Mouse (Mus musculus): ENCODE data around the gene Nos1ap. TPM values are rescaled to one million over a fixed set of nuclear protein-coding genes. Genes with fewer than 3 reads are reported as not detected.

Nos1ap gene
- polyA plus RNA-seq, 1 experiment from 2014 or later: 6.3 TPM

GRCm38 (mm10) chr1:170498645-170499044, 91.0 kb downstream of the Nos1ap start:
- Histone ChIP-seq H3K9me3 (replicated peaks; ENCODE audit: control insufficient read depth, low read length) (no peaks in the 10 kb centered on the region), H3K9ac (ENCODE audit: low read depth, low read length) (no peak overlapping the region), H3K4me2 (ENCODE audit: low read depth, low read length) (no peak overlapping the region), H3K36me3 (ENCODE audit: control insufficient read depth, insufficient read depth) (no peaks in the 10 kb centered on the region), H3K4me3 (ENCODE audit: low read depth, low read length) (no peak overlapping the region), H3K27me3 (ENCODE audit: control insufficient read depth, insufficient read depth, low read depth, low read length) (no peaks in the 10 kb centered on the region), H3K4me1 (ENCODE audit: control insufficient read depth, low read depth, low read length) (peaks cover 2% of the 10 kb centered on the region; the same call in 1 of the 2 replicates), H3K27ac (ENCODE audit: low read length) (no peak overlapping the region)
- ATAC-seq (ENCODE audit: low read depth): no peak
- 58% methylated on average over 4 of the region's 4 CpGs for WGBS (ENCODE audit: insufficient replicate concordance)

GRCm38 (mm10) chr1:170496221-170496620, 93.4 kb downstream of the Nos1ap start:
- Histone ChIP-seq H3K4me3 (ENCODE audit: low read depth, low read length) (no peak overlapping the region), H3K4me1 (ENCODE audit: control insufficient read depth, low read depth, low read length) (no peaks in the 10 kb centered on the region; the same call in 1 of the 2 replicates), H3K9ac (ENCODE audit: low read depth, low read length) (no peak overlapping the region), H3K4me2 (ENCODE audit: low read depth, low read length) (no peak overlapping the region), H3K36me3 (ENCODE audit: control insufficient read depth, insufficient read depth) (no peaks in the 10 kb centered on the region), H3K27me3 (ENCODE audit: control insufficient read depth, insufficient read depth, low read depth, low read length) (no peaks in the 10 kb centered on the region), H3K9me3 (replicated peaks; ENCODE audit: control insufficient read depth, low read length) (no peaks in the 10 kb centered on the region), H3K27ac (ENCODE audit: low read length) (peak overlapping the region; percentile 28; the same call in 1 of the 2 replicates)
- 69% methylated on average over 8 of the region's 8 CpGs for WGBS (ENCODE audit: insufficient replicate concordance)
- peak; percentile 62 for ATAC-seq (ENCODE audit: low read depth)

- H3K4me1 ChIP-seq (ENCODE audit: control insufficient read depth, low read depth, low read length): no peaks in the 10 kb centered on the region; the same call in 1 of the 2 replicates
- H3K36me3 ChIP-seq (ENCODE audit: control insufficient read depth, insufficient read depth): no peaks in the 10 kb centered on the region
- no peak overlapping the region for H3K9ac ChIP-seq (ENCODE audit: low read depth, low read length)
- H3K27ac ChIP-seq (ENCODE audit: low read length): no peak overlapping the region
- 47% methylated on average over 13 of the region's 13 CpGs for WGBS (ENCODE audit: insufficient replicate concordance)
- no peak overlapping the region for H3K4me2 ChIP-seq (ENCODE audit: low read depth, low read length)
- no peak overlapping the region for H3K4me3 ChIP-seq (ENCODE audit: low read depth, low read length)
- peak; percentile 80 for ATAC-seq (ENCODE audit: low read depth)
- H3K9me3 ChIP-seq (replicated peaks; ENCODE audit: control insufficient read depth, low read length): no peaks in the 10 kb centered on the region
- no peaks in the 10 kb centered on the region for H3K27me3 ChIP-seq (ENCODE audit: control insufficient read depth, insufficient read depth, low read depth, low read length)
These were observed 94.0 kb downstream of the Nos1ap start for GRCm38 (mm10) chr1:170495538-170496183.

GRCm38 (mm10) chr1:170492527-170492926, 97.1 kb downstream of the Nos1ap start:
- no peaks in the 10 kb centered on the region for H3K27me3 ChIP-seq (ENCODE audit: control insufficient read depth, insufficient read depth, low read depth, low read length)
- 74% methylated on average over 2 of the region's 2 CpGs for WGBS (ENCODE audit: insufficient replicate concordance)
- H3K4me2 ChIP-seq (ENCODE audit: low read depth, low read length): no peak overlapping the region
- no peaks in the 10 kb centered on the region for H3K9me3 ChIP-seq (replicated peaks; ENCODE audit: control insufficient read depth, low read length)
- ATAC-seq (ENCODE audit: low read depth): no peak
- H3K27ac ChIP-seq (ENCODE audit: low read length): no peak overlapping the region
- H3K9ac ChIP-seq (ENCODE audit: low read depth, low read length): no peak overlapping the region
- no peak overlapping the region for H3K4me3 ChIP-seq (ENCODE audit: low read depth, low read length)
- H3K4me1 ChIP-seq (ENCODE audit: control insufficient read depth, low read depth, low read length): no peaks in the 10 kb centered on the region; the same call in 1 of the 2 replicates
- H3K36me3 ChIP-seq (ENCODE audit: control insufficient read depth, insufficient read depth): no peaks in the 10 kb centered on the region

- H3K9me3 ChIP-seq (replicated peaks; ENCODE audit: control insufficient read depth, low read length): no peaks in the 10 kb centered on the region
- H3K4me3 ChIP-seq (ENCODE audit: low read depth, low read length): no peak overlapping the region
- no peaks in the 10 kb centered on the region for H3K36me3 ChIP-seq (ENCODE audit: control insufficient read depth, insufficient read depth)
- no peak for ATAC-seq (ENCODE audit: low read depth)
- H3K4me1 ChIP-seq (ENCODE audit: control insufficient read depth, low read depth, low read length): no peaks in the 10 kb centered on the region; the same call in 1 of the 2 replicates
- H3K4me2 ChIP-seq (ENCODE audit: low read depth, low read length): no peak overlapping the region
- no peaks in the 10 kb centered on the region for H3K27me3 ChIP-seq (ENCODE audit: control insufficient read depth, insufficient read depth, low read depth, low read length)
- no peak overlapping the region for H3K9ac ChIP-seq (ENCODE audit: low read depth, low read length)
- 38% methylated on average over 4 of the region's 4 CpGs for WGBS (ENCODE audit: insufficient replicate concordance)
- H3K27ac ChIP-seq (ENCODE audit: low read length): no peak overlapping the region
These were observed 97.6 kb downstream of the Nos1ap start for GRCm38 (mm10) chr1:170492027-170492426.

- no peak overlapping the region for H3K27ac ChIP-seq (ENCODE audit: low read length)
- 67% methylated on average over 7 of the region's 7 CpGs for WGBS (ENCODE audit: insufficient replicate concordance)
- no peak for ATAC-seq (ENCODE audit: low read depth)
- H3K4me1 ChIP-seq (ENCODE audit: control insufficient read depth, low read depth, low read length): no peaks in the 10 kb centered on the region
- H3K4me3 ChIP-seq (ENCODE audit: low read depth, low read length): no peak overlapping the region
- H3K4me2 ChIP-seq (ENCODE audit: low read depth, low read length): no peak overlapping the region
- no peak overlapping the region for H3K9ac ChIP-seq (ENCODE audit: low read depth, low read length)
- H3K9me3 ChIP-seq (replicated peaks; ENCODE audit: control insufficient read depth, low read length): no peaks in the 10 kb centered on the region
- no peaks in the 10 kb centered on the region for H3K27me3 ChIP-seq (ENCODE audit: control insufficient read depth, insufficient read depth, low read depth, low read length)
- no peaks in the 10 kb centered on the region for H3K36me3 ChIP-seq (ENCODE audit: control insufficient read depth, insufficient read depth)
These were observed 99.7 kb downstream of the Nos1ap start for GRCm38 (mm10) chr1:170489936-170490335.

- 71% methylated on average over 6 of the region's 6 CpGs for WGBS (ENCODE audit: insufficient replicate concordance)
- H3K4me2 ChIP-seq (ENCODE audit: low read depth, low read length): no peak overlapping the region
- ATAC-seq (ENCODE audit: low read depth): no peak
- no peak overlapping the region for H3K9ac ChIP-seq (ENCODE audit: low read depth, low read length)
- H3K27ac ChIP-seq (ENCODE audit: low read length): no peak overlapping the region
- no peaks in the 10 kb centered on the region for H3K27me3 ChIP-seq (ENCODE audit: control insufficient read depth, insufficient read depth, low read depth, low read length)
- no peaks in the 10 kb centered on the region for H3K9me3 ChIP-seq (replicated peaks; ENCODE audit: control insufficient read depth, low read length)
- H3K4me3 ChIP-seq (ENCODE audit: low read depth, low read length): no peak overlapping the region
- H3K4me1 ChIP-seq (ENCODE audit: control insufficient read depth, low read depth, low read length): no peaks in the 10 kb centered on the region
- no peaks in the 10 kb centered on the region for H3K36me3 ChIP-seq (ENCODE audit: control insufficient read depth, insufficient read depth)
These were observed 100.2 kb downstream of the Nos1ap start for GRCm38 (mm10) chr1:170489450-170489849.

GRCm38 (mm10) chr1:170485119-170485518, 104.5 kb downstream of the Nos1ap start:
- Histone ChIP-seq H3K27ac (ENCODE audit: low read length) (no peak overlapping the region), H3K27me3 (ENCODE audit: control insufficient read depth, insufficient read depth, low read depth, low read length) (no peaks in the 10 kb centered on the region), H3K9me3 (replicated peaks; ENCODE audit: control insufficient read depth, low read length) (no peaks in the 10 kb centered on the region), H3K4me1 (ENCODE audit: control insufficient read depth, low read depth, low read length) (no peaks in the 10 kb centered on the region), H3K36me3 (ENCODE audit: control insufficient read depth, insufficient read depth) (no peaks in the 10 kb centered on the region), H3K4me3 (ENCODE audit: low read depth, low read length) (no peak overlapping the region), H3K9ac (ENCODE audit: low read depth, low read length) (no peak overlapping the region), H3K4me2 (ENCODE audit: low read depth, low read length) (no peak overlapping the region)
- ATAC-seq (ENCODE audit: low read depth): no peak
- WGBS (ENCODE audit: insufficient replicate concordance): 42% methylated on average over 4 of the region's 4 CpGs

GRCm38 (mm10) chr1:170482236-170482905, 107.3 kb downstream of the Nos1ap start:
- ATAC-seq (ENCODE audit: low read depth): no peak
- Histone ChIP-seq H3K4me2 (ENCODE audit: low read depth, low read length) (no peak overlapping the region), H3K27ac (ENCODE audit: low read length) (no peak overlapping the region), H3K4me1 (ENCODE audit: control insufficient read depth, low read depth, low read length) (peaks cover 8% of the 10 kb centered on the region), H3K36me3 (ENCODE audit: control insufficient read depth, insufficient read depth) (no peaks in the 10 kb centered on the region), H3K27me3 (ENCODE audit: control insufficient read depth, insufficient read depth, low read depth, low read length) (no peaks in the 10 kb centered on the region), H3K4me3 (ENCODE audit: low read depth, low read length) (no peak overlapping the region), H3K9me3 (replicated peaks; ENCODE audit: control insufficient read depth, low read length) (no peaks in the 10 kb centered on the region), H3K9ac (ENCODE audit: low read depth, low read length) (no peak overlapping the region)
- WGBS (ENCODE audit: insufficient replicate concordance): 69% methylated on average over 7 of the region's 8 CpGs

Measured in liver, embryonic 16.5 days (tissue).